Mouse (Mus musculus) lung, adult 2 months (tissue): ENCODE data around the gene Timp2. TPM values are rescaled to one million over a fixed set of nuclear protein-coding genes. Genes with fewer than 3 reads are reported as not detected.

Source experiments
- DNase-seq: peaks from one replicate; pipeline ENCODE4 v3.0.0; 2022
- H3K4me1 ChIP-seq: fragments of 200-500 bp; 2 replicates; pipeline ENCODE4 v1.6.1; 2011; ENCODE audit warnings: low read length; ENCODE audit not compliant: control insufficient read depth, insufficient read depth
- H3K4me3 ChIP-seq: fragments of 200-500 bp; replicated peaks from 2 replicates; pipeline ENCODE3; 2011; ENCODE audit warnings: low read depth, mild to moderate bottlenecking, control low read depth, low read length; ENCODE audit errors: extremely low read depth
- CTCF ChIP-seq: fragments of 200-500 bp; IDR thresholded peaks from 2 replicates; pipeline ENCODE4 v1.5.1; 2011; ENCODE audit warnings: mild to moderate bottlenecking, low read length, control low read depth; ENCODE audit not compliant: insufficient read depth
- POLR2A ChIP-seq: fragments of 200-500 bp; IDR thresholded peaks from 2 replicates; pipeline ENCODE4 v1.6.1; 2011; ENCODE audit warnings: low read depth, mild to moderate bottlenecking, control low read depth, low read length, borderline replicate concordance; ENCODE audit errors: extremely low read depth
- WGBS: fragments of 180-500 bp; shearing (Covaris S2); methylation state at CpG from one replicate; pipeline ENCODE4 v1.1.7; 2018; 5-methylcytosine and 5-hydroxymethylcytosine counted together
- polyA plus RNA-seq: library from polyadenylated mRNA; depleted of rRNA; stranded (reverse); fragments of >200 nt; gene quantifications from 2 replicates; pipeline ENCODE4 v1.2.3, GENCODE M21; 2012; rRNA removed

Gene Timp2
- 353 and 397 TPM in 2 replicates for polyA plus RNA-seq

- DNase-seq, result no peak
- 41% methylated on average over 6 of the region's 6 CpGs for WGBS
These were observed at the start of gene Timp2 for GRCm38 (mm10) chr11:118355640-118356039. Gene Timp2, minus strand, starts transcription at chr11:118355740.

GRCm38 (mm10) chr11:118405311-118405710 lies 49.8 kb upstream of the Timp2 start:
- no peak for DNase-seq
- H3K4me3 ChIP-seq, result no peak overlapping the region
- H3K4me1 ChIP-seq, result peaks cover 10% of the 10 kb centered on the region
- WGBS, result 95% methylated on average over 8 of the region's 8 CpGs
- TF ChIP-seq POLR2A (no peak), CTCF (no peak)

More at GRCm38 (mm10) chr11:118355640-118356039, at the start of gene Timp2:
- TF ChIP-seq POLR2A (no peak), CTCF (no peak)
- Histone ChIP-seq H3K4me1 (peaks cover 11% of the 10 kb centered on the region), H3K4me3 (peak within 1 kb of the TSS; percentile 89)

- no peak overlapping the region for H3K4me3 ChIP-seq
- 65% methylated on average over 6 of the region's 6 CpGs for WGBS
- DNase-seq, result no peak
- TF ChIP-seq POLR2A, result no peak
- no peak for TF ChIP-seq CTCF
- H3K4me1 ChIP-seq, result peaks cover 19% of the 10 kb centered on the region
These were observed 48.7 kb upstream of the Timp2 start for GRCm38 (mm10) chr11:118403951-118404899.

- 93% methylated on average over 2 of the region's 2 CpGs for WGBS
- DNase-seq, result no peak
- Histone ChIP-seq H3K4me3 (no peak overlapping the region), H3K4me1 (peaks cover 19% of the 10 kb centered on the region)
- TF ChIP-seq POLR2A, result no peak
- TF ChIP-seq CTCF, result no peak
These were observed 47.6 kb upstream of the Timp2 start for GRCm38 (mm10) chr11:118403183-118403582.

- 13% methylated on average over 7 of the region's 7 CpGs for WGBS
- Histone ChIP-seq H3K4me3 (peak within 1 kb of the TSS; percentile 46), H3K4me1 (peaks cover 19% of the 10 kb centered on the region)
- TF ChIP-seq CTCF (peak; percentile 26; the same call in 1 of the 2 replicates), POLR2A (peak; percentile 63; the same call in 1 of the 2 replicates)
- DNase-seq, result peak; percentile 48
These were observed 46.3 kb upstream of the Timp2 start, which contains the start of gene Lgals3bp for GRCm38 (mm10) chr11:118401760-118402280. Gene Lgals3bp, minus strand, starts transcription at chr11:118402092.

GRCm38 (mm10) chr11:118401195-118401594 lies 45.7 kb upstream of the Timp2 start:
- peaks cover 19% of the 10 kb centered on the region for H3K4me1 ChIP-seq
- no peak for DNase-seq
- 52% methylated on average over 4 of the region's 4 CpGs for WGBS

GRCm38 (mm10) chr11:118400566-118400936 lies 45.0 kb upstream of the Timp2 start:
- TF ChIP-seq POLR2A, result no peak; the same call in 1 of the 2 replicates
- no peak for TF ChIP-seq CTCF
- peak overlapping the region; percentile 2 for H3K4me3 ChIP-seq
- H3K4me1 ChIP-seq, result peaks cover 19% of the 10 kb centered on the region
- no peak for DNase-seq
- WGBS, result 4% methylated on average over 6 of the region's 6 CpGs

More at GRCm38 (mm10) chr11:118401195-118401594, 45.7 kb upstream of the Timp2 start:
- peak overlapping the region; percentile 43 for H3K4me3 ChIP-seq
- no peak for TF ChIP-seq CTCF
- TF ChIP-seq POLR2A, result no peak

GRCm38 (mm10) chr11:118399891-118400565 lies 44.5 kb upstream of the Timp2 start:
- no peak for DNase-seq
- peaks cover 19% of the 10 kb centered on the region for H3K4me1 ChIP-seq
- peak overlapping the region; percentile 21 for H3K4me3 ChIP-seq
- WGBS, result 33% methylated on average over 5 of the region's 5 CpGs
- 0 out of 2 replicates have a peak, but pooled peaks have one; percentile 22 for TF ChIP-seq POLR2A
- no peak for TF ChIP-seq CTCF
